Mouse (Mus musculus): ENCODE measurements at regions not wholly inside any gene's neighbourhood (a gene's known extent, or its start where the extent isn't known, plus 50 kb on each side); places are given as distances from the start of the nearest gene placed in this dataset.

- no peak overlapping the region for H3K27ac ChIP-seq
- WGBS (ENCODE audit: insufficient replicate concordance), result 64% methylated on average over 6 of the region's 6 CpGs
Measured at GRCm38 (mm10) chr6:50760367-50760766, 106.1 kb upstream of the Npvf start.

GRCm38 (mm10) chr6:50763121-50763520 is 108.9 kb upstream of the Npvf start:
- no peak overlapping the region for H3K27ac ChIP-seq
- H3K36me3 ChIP-seq, result no peaks in the 10 kb centered on the region
- no peak for ATAC-seq
- 41% methylated on average over 4 of the region's 4 CpGs for WGBS (ENCODE audit: insufficient replicate concordance)
- H3K9me3 ChIP-seq (replicated peaks), result no peaks in the 10 kb centered on the region
- H3K4me1 ChIP-seq, result no peaks in the 10 kb centered on the region
- H3K4me2 ChIP-seq, result no peak overlapping the region
- H3K4me3 ChIP-seq, result no peak overlapping the region
- no peak overlapping the region for H3K9ac ChIP-seq
- H3K27me3 ChIP-seq (replicated peaks), result no peaks in the 10 kb centered on the region

More at GRCm38 (mm10) chr6:50760367-50760766, 106.1 kb upstream of the Npvf start:
- H3K9ac ChIP-seq, result no peak overlapping the region
- H3K9me3 ChIP-seq (replicated peaks), result no peaks in the 10 kb centered on the region
- no peak for ATAC-seq
- H3K27me3 ChIP-seq (replicated peaks), result no peaks in the 10 kb centered on the region
- H3K36me3 ChIP-seq, result no peaks in the 10 kb centered on the region
- H3K4me3 ChIP-seq, result no peak overlapping the region
- H3K4me1 ChIP-seq, result no peaks in the 10 kb centered on the region
- no peak overlapping the region for H3K4me2 ChIP-seq

- no peak overlapping the region for H3K4me3 ChIP-seq
- H3K36me3 ChIP-seq, result no peaks in the 10 kb centered on the region
- no peak for ATAC-seq
- no peaks in the 10 kb centered on the region for H3K4me1 ChIP-seq
- WGBS (ENCODE audit: insufficient replicate concordance), result 53% methylated on average over 14 of the region's 14 CpGs
- H3K4me2 ChIP-seq, result no peak overlapping the region
- no peak overlapping the region for H3K27ac ChIP-seq
- no peaks in the 10 kb centered on the region for H3K27me3 ChIP-seq (replicated peaks)
- H3K9me3 ChIP-seq (replicated peaks), result no peaks in the 10 kb centered on the region
- no peak overlapping the region for H3K9ac ChIP-seq
Measured at GRCm38 (mm10) chr6:50766442-50766915, 112.2 kb upstream of the Npvf start.

GRCm38 (mm10) chr6:50767126-50767525 is 112.9 kb upstream of the Npvf start:
- Histone ChIP-seq H3K27ac (no peak overlapping the region), H3K9me3 (replicated peaks) (no peaks in the 10 kb centered on the region), H3K27me3 (replicated peaks) (no peaks in the 10 kb centered on the region), H3K4me2 (no peak overlapping the region), H3K36me3 (no peaks in the 10 kb centered on the region), H3K4me1 (no peaks in the 10 kb centered on the region), H3K9ac (no peak overlapping the region), H3K4me3 (no peak overlapping the region)
- ATAC-seq, result no peak
- 69% methylated on average over 6 of the region's 6 CpGs for WGBS (ENCODE audit: insufficient replicate concordance)

GRCm38 (mm10) chr6:50767827-50768226 is 113.6 kb upstream of the Npvf start:
- Histone ChIP-seq H3K27me3 (replicated peaks) (no peaks in the 10 kb centered on the region), H3K4me1 (no peaks in the 10 kb centered on the region), H3K9ac (no peak overlapping the region), H3K4me3 (no peak overlapping the region), H3K9me3 (replicated peaks) (no peaks in the 10 kb centered on the region), H3K36me3 (no peaks in the 10 kb centered on the region), H3K4me2 (no peak overlapping the region), H3K27ac (no peak overlapping the region)
- ATAC-seq, result no peak
- WGBS (ENCODE audit: insufficient replicate concordance), result 70% methylated on average over 4 of the region's 4 CpGs

- H3K9me3 ChIP-seq (replicated peaks), result no peaks in the 10 kb centered on the region
Measured at GRCm38 (mm10) chr6:50769101-50769500, 114.9 kb upstream of the Npvf start.

GRCm38 (mm10) chr6:50770481-50770880 is 116.2 kb upstream of the Npvf start:
- H3K9me3 ChIP-seq (replicated peaks), result no peaks in the 10 kb centered on the region
- no peaks in the 10 kb centered on the region for H3K4me1 ChIP-seq
- 64% methylated on average over 3 of the region's 3 CpGs for WGBS (ENCODE audit: insufficient replicate concordance)
- ATAC-seq, result no peak
- no peak overlapping the region for H3K4me2 ChIP-seq
- no peak overlapping the region for H3K9ac ChIP-seq
- H3K27me3 ChIP-seq (replicated peaks), result no peaks in the 10 kb centered on the region
- no peak overlapping the region for H3K27ac ChIP-seq
- no peaks in the 10 kb centered on the region for H3K36me3 ChIP-seq
- H3K4me3 ChIP-seq, result no peak overlapping the region

More at GRCm38 (mm10) chr6:50769101-50769500, 114.9 kb upstream of the Npvf start:
- Histone ChIP-seq H3K27me3 (replicated peaks) (no peaks in the 10 kb centered on the region), H3K4me1 (no peaks in the 10 kb centered on the region), H3K4me2 (no peak overlapping the region), H3K27ac (no peak overlapping the region), H3K9ac (no peak overlapping the region), H3K4me3 (no peak overlapping the region), H3K36me3 (no peaks in the 10 kb centered on the region)
- WGBS (ENCODE audit: insufficient replicate concordance), result 76% methylated on average over 2 of the region's 2 CpGs
- no peak for ATAC-seq

GRCm38 (mm10) chr6:50775637-50776036 is 121.4 kb upstream of the Npvf start:
- Histone ChIP-seq H3K27me3 (replicated peaks) (no peaks in the 10 kb centered on the region), H3K27ac (no peak overlapping the region), H3K4me1 (no peaks in the 10 kb centered on the region), H3K36me3 (no peaks in the 10 kb centered on the region), H3K4me2 (no peak overlapping the region), H3K9ac (no peak overlapping the region), H3K4me3 (no peak overlapping the region), H3K9me3 (replicated peaks) (no peaks in the 10 kb centered on the region)
- no peak for ATAC-seq
- WGBS (ENCODE audit: insufficient replicate concordance), result 76% methylated on average over 4 of the region's 4 CpGs

GRCm38 (mm10) chr6:50776236-50776832 is 122.1 kb upstream of the Npvf start:
- no peaks in the 10 kb centered on the region for H3K9me3 ChIP-seq (replicated peaks)
- 58% methylated on average over 11 of the region's 11 CpGs for WGBS (ENCODE audit: insufficient replicate concordance)
- no peak overlapping the region for H3K4me2 ChIP-seq

GRCm38 (mm10) chr6:50776931-50777495 is 122.8 kb upstream of the Npvf start:
- Histone ChIP-seq H3K9me3 (replicated peaks) (no peaks in the 10 kb centered on the region), H3K4me3 (no peak overlapping the region), H3K9ac (no peak overlapping the region), H3K27ac (no peak overlapping the region), H3K36me3 (no peaks in the 10 kb centered on the region), H3K4me1 (no peaks in the 10 kb centered on the region), H3K27me3 (replicated peaks) (no peaks in the 10 kb centered on the region), H3K4me2 (no peak overlapping the region)
- no peak for ATAC-seq
- WGBS (ENCODE audit: insufficient replicate concordance), result 44% methylated on average over 10 of the region's 10 CpGs

More at GRCm38 (mm10) chr6:50776236-50776832, 122.1 kb upstream of the Npvf start:
- no peak for ATAC-seq
- H3K36me3 ChIP-seq, result no peaks in the 10 kb centered on the region
- H3K4me1 ChIP-seq, result no peaks in the 10 kb centered on the region
- H3K4me3 ChIP-seq, result no peak overlapping the region
- no peaks in the 10 kb centered on the region for H3K27me3 ChIP-seq (replicated peaks)
- H3K9ac ChIP-seq, result no peak overlapping the region
- no peak overlapping the region for H3K27ac ChIP-seq

GRCm38 (mm10) chr6:50777827-50778226 is 123.6 kb upstream of the Npvf start:
- Histone ChIP-seq H3K4me2 (no peak overlapping the region), H3K4me1 (no peaks in the 10 kb centered on the region), H3K27me3 (replicated peaks) (no peaks in the 10 kb centered on the region), H3K9ac (no peak overlapping the region), H3K27ac (no peak overlapping the region), H3K4me3 (no peak overlapping the region), H3K36me3 (no peaks in the 10 kb centered on the region), H3K9me3 (replicated peaks) (no peaks in the 10 kb centered on the region)
- ATAC-seq, result no peak
- WGBS (ENCODE audit: insufficient replicate concordance), result 69% methylated on average over 4 of the region's 4 CpGs

GRCm38 (mm10) chr6:50780677-50781076 is 126.4 kb upstream of the Npvf start:
- no peak overlapping the region for H3K4me3 ChIP-seq
- WGBS (ENCODE audit: insufficient replicate concordance), result 71% methylated on average over 3 of the region's 3 CpGs
- H3K36me3 ChIP-seq, result no peaks in the 10 kb centered on the region
- no peak overlapping the region for H3K9ac ChIP-seq
- H3K4me1 ChIP-seq, result no peaks in the 10 kb centered on the region
- H3K27ac ChIP-seq, result no peak overlapping the region
- ATAC-seq, result no peak
- H3K27me3 ChIP-seq (replicated peaks), result no peaks in the 10 kb centered on the region
- H3K4me2 ChIP-seq, result no peak overlapping the region
- H3K9me3 ChIP-seq (replicated peaks), result no peaks in the 10 kb centered on the region

- no peak for ATAC-seq
- H3K27ac ChIP-seq, result no peak overlapping the region
- no peaks in the 10 kb centered on the region for H3K9me3 ChIP-seq (replicated peaks)
- no peaks in the 10 kb centered on the region for H3K4me1 ChIP-seq
- 76% methylated on average over 10 of the region's 10 CpGs for WGBS (ENCODE audit: insufficient replicate concordance)
- no peak overlapping the region for H3K4me3 ChIP-seq
- no peaks in the 10 kb centered on the region for H3K36me3 ChIP-seq
- H3K4me2 ChIP-seq, result no peak overlapping the region
- H3K9ac ChIP-seq, result no peak overlapping the region
- H3K27me3 ChIP-seq (replicated peaks), result no peaks in the 10 kb centered on the region
Measured at GRCm38 (mm10) chr6:50781271-50781670, 127.0 kb upstream of the Npvf start.
